Mouse (Mus musculus): ENCODE measurements around the gene Oas1e. TPM values are rescaled to one million over a fixed set of nuclear protein-coding genes. Genes with fewer than 3 reads are reported as not detected.

Oas1e gene
- polyA plus RNA-seq (2015; fragmentation: Nextera tagmentation; extraction: Ambion mirVana), result 0.08 and 0.23 TPM in 2 replicates

DNA sequence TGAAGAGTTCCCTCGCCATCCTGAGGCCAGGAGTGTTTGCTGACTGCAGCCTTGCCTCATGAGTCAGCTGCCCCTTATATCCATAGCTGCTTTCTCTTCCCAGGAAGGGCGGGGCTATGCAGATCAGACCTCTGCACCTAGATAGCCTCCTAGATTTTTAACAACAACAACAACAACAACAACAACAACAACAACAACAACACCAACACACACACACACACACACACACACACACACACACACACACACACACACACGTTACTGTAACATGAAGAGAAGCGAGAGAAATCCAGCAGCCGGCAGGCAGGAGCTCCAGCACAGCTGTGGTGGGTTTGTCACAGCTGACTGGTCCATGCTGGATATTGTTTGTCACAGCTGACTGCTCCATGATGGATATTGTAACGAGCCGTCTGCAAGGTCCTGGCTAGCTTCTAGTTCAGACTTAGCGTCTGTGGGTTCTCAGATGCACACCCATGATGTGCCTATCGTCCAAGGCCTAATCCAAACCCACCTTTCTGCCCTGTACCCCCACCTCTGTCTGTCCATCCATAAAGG is at the start of gene Oas1e:
TSS of gene Oas1e (minus strand) at position 51 of the 555 bp plus-strand sequence.

DNA sequence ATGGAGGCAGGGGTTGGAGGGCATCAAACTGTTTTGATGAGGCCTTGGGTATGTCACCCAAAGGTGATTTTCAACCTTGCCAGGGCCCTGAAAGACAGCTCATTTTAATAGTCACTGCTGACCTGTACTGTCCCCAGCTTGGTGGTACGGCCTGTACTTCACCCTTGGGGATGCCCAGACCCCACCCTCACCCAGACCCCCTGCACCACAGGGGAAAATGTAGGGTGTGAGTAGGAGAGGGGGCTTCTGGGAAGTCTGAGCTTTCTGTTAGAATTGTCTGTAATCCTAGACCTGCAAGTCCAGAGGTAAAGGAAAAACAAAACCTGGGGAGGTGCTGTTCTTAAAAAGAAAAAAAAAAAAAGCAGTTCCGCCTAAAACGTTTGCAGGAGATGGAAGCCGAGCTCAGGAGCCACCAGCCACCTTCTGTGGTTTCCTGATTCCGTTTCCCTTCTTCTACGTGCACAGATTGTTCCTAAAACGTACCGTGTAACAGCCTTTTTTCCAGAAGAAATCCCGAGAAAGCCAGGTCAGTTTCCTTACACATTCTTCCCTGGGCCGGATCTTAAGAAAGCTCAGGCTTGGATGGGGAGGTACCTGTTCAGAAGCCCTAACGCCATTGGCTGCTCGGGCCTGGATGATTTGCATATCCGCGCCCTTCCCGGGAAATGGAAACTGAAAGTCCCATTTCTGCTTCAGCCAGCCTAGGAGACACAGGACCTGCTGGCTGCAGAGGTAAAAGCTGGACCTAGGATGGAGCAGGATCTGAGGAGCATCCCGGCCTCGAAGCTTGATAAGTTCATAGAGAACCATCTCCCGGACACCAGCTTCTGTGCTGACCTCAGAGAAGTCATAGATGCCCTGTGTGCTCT is 16.9 kb upstream of the Oas1e start, which contains the start of gene Oas1c:
TSS of gene Oas1c (minus strand) at position 564 of the 869 bp plus-strand sequence.

DNA sequence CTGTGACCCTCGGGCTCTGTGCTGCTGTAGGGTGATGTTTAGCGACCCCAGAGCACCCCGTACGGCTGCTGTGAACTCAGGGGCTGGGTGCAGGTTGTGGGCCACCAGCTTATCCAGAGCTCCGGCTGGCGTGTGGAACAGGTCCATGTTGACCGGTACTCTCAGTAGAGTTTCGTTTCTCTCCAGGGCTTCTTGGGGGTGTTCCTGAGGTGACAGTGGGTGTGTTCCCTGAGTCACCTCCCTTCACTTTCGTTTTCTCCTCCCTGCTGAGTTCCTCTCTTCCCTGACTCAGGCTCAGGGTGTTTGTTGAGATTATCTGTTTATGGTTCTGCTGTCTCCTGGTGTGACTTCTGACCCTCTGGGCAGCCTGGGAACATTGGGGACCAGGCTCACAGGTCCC is 17.9 kb downstream of the Oas1e start, which contains the start of gene Oas3:
TSS of gene Oas3 (minus strand) at position 184 of the 400 bp plus-strand sequence.

DNA sequence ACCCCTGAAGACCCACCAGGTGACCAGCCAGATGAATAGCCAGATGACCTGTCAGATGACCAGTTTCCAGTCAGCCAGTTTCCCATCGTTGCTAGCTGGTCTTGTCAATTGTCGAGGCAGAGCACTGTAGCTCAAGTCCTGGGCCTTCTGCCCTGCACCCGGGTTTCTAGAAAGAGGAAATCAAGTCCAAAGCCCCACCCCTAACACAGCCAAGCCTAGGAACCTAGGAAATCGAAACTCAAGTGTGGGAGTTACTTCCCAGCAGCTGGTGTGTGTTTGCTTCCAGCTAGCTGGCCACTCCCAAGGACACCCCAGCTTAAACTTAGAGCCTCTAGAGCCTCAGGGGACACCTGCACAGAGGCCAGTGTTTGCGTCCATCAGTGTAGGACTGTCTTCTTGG is 45.6 kb downstream of the Oas1e start, which contains the start of gene Oas2:
TSS of gene Oas2 (minus strand) at position 166 of the 400 bp plus-strand sequence.

Other genes starting within 250 kb of the Oas1e start
- 22.4 and 22.6 TPM in 2 replicates for gene Tpcn1, start 206.9 kb downstream of the Oas1e start, polyA plus RNA-seq (2015; fragmentation: Nextera tagmentation; extraction: Ambion mirVana)
- 0.11 and 0.17 TPM in 2 replicates for gene Iqcd, start 206.5 kb downstream of the Oas1e start, polyA plus RNA-seq (2015; fragmentation: Nextera tagmentation; extraction: Ambion mirVana)
- 5.2 and 7.4 TPM in 2 replicates for gene Rita1, start 182.9 kb downstream of the Oas1e start, polyA plus RNA-seq (2015; fragmentation: Nextera tagmentation; extraction: Ambion mirVana)
- gene Ddx54, start 182.8 kb downstream of the Oas1e start, polyA plus RNA-seq (2015; fragmentation: Nextera tagmentation; extraction: Ambion mirVana), result 15.5 and 16.5 TPM in 2 replicates
- not detected in 2 replicates for gene Cfap73, start 161.3 kb downstream of the Oas1e start, polyA plus RNA-seq (2015; fragmentation: Nextera tagmentation; extraction: Ambion mirVana)
- gene Rasal1, start 146.7 kb downstream of the Oas1e start, polyA plus RNA-seq (2015; fragmentation: Nextera tagmentation; extraction: Ambion mirVana), result 0.22 TPM in 2 replicates
- gene Dtx1, start 83.6 kb downstream of the Oas1e start, polyA plus RNA-seq (2015; fragmentation: Nextera tagmentation; extraction: Ambion mirVana), result 0.62 and 0.68 TPM in 2 replicates
- gene Oas2, start 45.7 kb downstream of the Oas1e start, polyA plus RNA-seq (2015; fragmentation: Nextera tagmentation; extraction: Ambion mirVana), result 0.94 and 1.2 TPM in 2 replicates
- gene Oas3, start 17.9 kb downstream of the Oas1e start, polyA plus RNA-seq (2015; fragmentation: Nextera tagmentation; extraction: Ambion mirVana), result 0.14 and 0.37 TPM in 2 replicates
- gene Oas1c, start 17.0 kb upstream of the Oas1e start, polyA plus RNA-seq (2015; fragmentation: Nextera tagmentation; extraction: Ambion mirVana), result 0.28 and 0.45 TPM in 2 replicates
- gene Oas1f, start 51.8 kb upstream of the Oas1e start, polyA plus RNA-seq (2015; fragmentation: Nextera tagmentation; extraction: Ambion mirVana), result 0.74 TPM in 1 of 2 replicates, not detected in the other
- not detected in 2 replicates for gene Oas1h, start 65.9 kb upstream of the Oas1e start, polyA plus RNA-seq (2015; fragmentation: Nextera tagmentation; extraction: Ambion mirVana)
- gene Oas1g, start 92.1 kb upstream of the Oas1e start, polyA plus RNA-seq (2015; fragmentation: Nextera tagmentation; extraction: Ambion mirVana), result 0.64 and 0.87 TPM in 2 replicates
- 3.6 and 4.4 TPM in 2 replicates for gene Oas1a, start 112.0 kb upstream of the Oas1e start, polyA plus RNA-seq (2015; fragmentation: Nextera tagmentation; extraction: Ambion mirVana)
- not detected in 2 replicates for gene Oas1d, start 119.0 kb upstream of the Oas1e start, polyA plus RNA-seq (2015; fragmentation: Nextera tagmentation; extraction: Ambion mirVana)
- 0.02 TPM in 1 of 2 replicates, not detected in the other for gene Rph3a, start 214.6 kb upstream of the Oas1e start, polyA plus RNA-seq (2015; fragmentation: Nextera tagmentation; extraction: Ambion mirVana)

All from skeletal muscle tissue, postnatal 0 days (tissue).